Mouse (Mus musculus) adrenal gland, postnatal 4 days (tissue): ENCODE results near the gene Gm6880. TPM values are rescaled to one million over a fixed set of nuclear protein-coding genes. Genes with fewer than 3 reads are reported as not detected.
"Not testable (repeated sequence)": the region's sequence is repeated elsewhere in the genome, so short reads cannot be mapped to it uniquely, and the experiment has no call there.

Experiments used
- DNase-seq, 2 experiments: peaks; one replicate each; pipeline ENCODE4 v3.0.0; 2021 to 2022; ENCODE audit warnings: low spot score in 2 of 2, mixed read lengths in 2 of 2
- long read RNA-seq, 2 experiments: library from polyadenylated mRNA; stranded (forward); transcript quantifications; one replicate each; pipeline ENCODE4 v2.0.0; 2021
- total RNA-seq, 2 experiments: library from RNA; stranded (reverse); gene quantifications; 2 replicates each; pipeline ENCODE4 v1.2.3; 2021

Gm6880 gene
- not detected for total RNA-seq
- long read RNA-seq, experiment 1 = 0 reads
- long read RNA-seq, experiment 2 = 0 reads

DNA sequence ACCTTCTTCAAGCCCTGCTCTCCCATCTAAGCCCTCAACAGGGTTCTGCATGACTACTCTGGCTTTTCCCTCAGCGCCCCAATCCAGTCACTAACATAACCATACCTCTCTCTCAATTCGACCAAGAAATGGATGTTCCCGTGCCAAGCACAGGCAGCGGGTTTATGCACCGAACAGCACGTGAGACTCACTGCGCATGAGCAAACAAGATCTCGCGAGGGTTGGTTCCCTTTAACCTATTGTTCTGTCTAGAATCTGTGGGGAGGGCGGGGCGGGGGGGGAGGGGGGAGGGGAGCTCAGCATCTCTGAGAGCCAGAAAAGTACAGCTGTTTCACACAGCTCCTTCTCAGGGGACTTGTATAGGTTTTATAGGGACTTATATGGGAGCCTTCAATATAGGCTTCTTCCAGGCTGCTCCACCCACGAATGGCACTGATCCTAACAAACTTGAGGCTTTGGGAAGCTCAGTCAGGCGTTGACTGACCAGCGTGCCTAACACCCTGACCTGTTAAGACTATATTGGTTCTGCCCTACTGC is at the start of gene Gm6880:
Gene Gm6880, minus strand, starts transcription at position 51 of the 537 bp plus-strand sequence.
- not testable (repeated sequence) for DNase-seq

DNA sequence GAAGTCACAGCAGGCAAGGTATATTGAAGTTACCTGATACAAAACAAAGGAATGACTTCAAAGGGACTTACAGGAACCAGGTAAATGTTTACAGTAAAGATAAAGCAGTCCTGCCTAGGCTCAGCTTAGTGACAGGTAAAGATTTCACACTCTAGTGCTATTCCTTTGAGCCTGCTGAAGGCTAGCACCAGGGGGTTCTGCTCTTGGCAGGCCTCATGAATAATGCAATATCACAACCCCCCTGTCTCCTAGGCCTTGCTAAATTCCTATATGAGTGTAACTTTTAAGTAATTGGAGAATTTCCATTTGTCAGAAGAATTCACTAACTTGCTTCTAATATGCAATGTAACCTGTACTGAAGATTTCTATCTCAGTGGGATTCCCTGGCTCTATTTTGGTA is 36.3 kb upstream of the Gm6880 start:
- not testable (repeated sequence) for DNase-seq

DNA sequence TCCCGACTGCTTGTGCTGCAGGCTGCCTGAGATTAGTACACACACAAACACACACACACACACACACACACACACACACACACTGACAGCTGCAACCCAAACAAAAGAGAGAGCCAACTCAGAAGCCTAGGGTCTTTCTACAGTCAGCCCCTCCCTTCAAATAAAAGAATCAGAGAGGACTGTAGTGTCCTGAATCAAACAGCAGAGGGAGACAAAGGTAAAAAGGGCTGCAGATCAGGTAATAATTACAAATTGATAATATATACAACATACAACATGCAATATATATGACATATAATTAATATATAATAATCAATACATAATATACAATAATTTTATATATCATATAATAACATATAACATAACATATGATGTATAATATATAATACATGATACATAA is 15.9 kb upstream of the Gm6880 start:
- DNase-seq = no peak

DNA sequence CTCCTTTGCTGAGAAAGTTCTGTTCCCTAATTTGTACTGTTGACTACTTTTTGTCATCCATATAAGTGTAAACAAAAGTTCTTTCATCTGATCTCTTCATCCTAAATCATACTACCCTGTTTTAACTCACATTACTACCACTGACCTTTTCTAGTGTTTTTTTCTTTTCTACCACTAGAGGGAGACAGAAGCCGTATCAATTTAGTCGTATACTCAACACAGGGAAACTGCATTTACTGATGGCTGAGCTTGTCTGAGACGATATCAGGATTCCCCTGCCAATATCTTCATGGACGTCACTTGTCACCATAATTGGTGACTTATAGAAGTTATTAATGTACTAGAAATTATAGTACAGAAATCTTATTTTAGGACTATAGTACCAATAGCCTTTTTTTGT is 28.4 kb downstream of the Gm6880 start:
- no peak for DNase-seq

DNA sequence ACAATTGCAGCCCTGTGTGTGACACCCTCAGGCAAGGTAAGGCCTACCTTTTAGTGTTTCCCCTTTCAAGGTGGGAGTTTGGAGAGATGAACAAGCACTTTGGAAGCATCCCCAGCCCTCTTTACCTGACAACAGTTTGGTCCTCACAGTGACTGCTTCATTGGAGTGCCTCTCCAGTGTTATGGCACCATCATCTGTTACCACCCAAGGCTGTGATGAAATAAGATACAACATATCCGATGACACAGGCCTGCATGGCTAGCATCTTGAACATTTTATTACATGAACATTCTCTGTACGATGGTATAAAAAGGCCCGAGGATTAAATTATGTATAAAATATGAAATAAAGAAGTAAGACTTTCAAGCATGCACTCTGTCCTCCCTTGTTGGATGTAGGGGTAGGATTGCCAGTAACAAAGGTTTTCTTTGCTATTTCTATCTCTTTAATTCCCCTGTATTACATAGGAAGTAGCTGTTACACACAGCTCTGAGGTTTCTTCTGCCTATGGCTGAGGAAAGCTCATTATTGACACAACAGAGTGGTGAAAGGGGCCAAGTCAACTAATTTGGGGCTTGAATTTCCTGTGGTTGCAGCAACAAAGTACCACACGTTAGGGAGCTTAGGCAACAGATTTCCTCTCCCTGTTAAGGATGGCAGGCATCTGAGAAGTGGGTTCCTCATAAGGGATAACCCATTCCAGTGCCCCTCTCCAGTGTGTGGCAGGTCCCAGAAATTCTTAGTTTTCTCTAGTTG is 29.9 kb downstream of the Gm6880 start:
- DNase-seq = no peak

Other genes with a start within 250 kb of the Gm6880 start
- gene Flna, start 231.6 kb downstream of the Gm6880 start, total RNA-seq = 100 to 1,000 TPM; 207 to 261 TPM
- 10 to 100 TPM; 46.9 to 51.7 TPM for gene Emd, start 226.7 kb downstream of the Gm6880 start, total RNA-seq
- gene Rpl10, start 210.6 kb downstream of the Gm6880 start, total RNA-seq = 100 to 1,000 TPM; 472 to 522 TPM
- gene Taz, start 199.5 kb downstream of the Gm6880 start, total RNA-seq = 100 to 1,000 TPM in 1 of 2 experiments, 10 to 100 TPM in 1; 95.2 to 102 TPM
- 10 to 100 TPM; 13.5 to 16.4 TPM for gene Dnase1l1, start 199.1 kb downstream of the Gm6880 start, total RNA-seq
- gene Atp6ap1, start 184.3 kb downstream of the Gm6880 start, total RNA-seq = 100 to 1,000 TPM; 135 to 140 TPM
- 100 to 1,000 TPM; 153 to 190 TPM for gene Gdi1, start 176.4 kb downstream of the Gm6880 start, total RNA-seq
- 10 to 100 TPM; 49.7 to 55.5 TPM for gene Fam50a, start 168.4 kb downstream of the Gm6880 start, total RNA-seq
- gene Plxna3, start 152.3 kb downstream of the Gm6880 start, total RNA-seq = 10 to 100 TPM; 17.4 to 22.7 TPM
- gene Lage3, start 127.8 kb downstream of the Gm6880 start, total RNA-seq = 10 to 100 TPM; 64.0 to 74.8 TPM
- 10 to 100 TPM; 52.7 to 56.9 TPM for gene Ubl4a, start 108.2 kb downstream of the Gm6880 start, total RNA-seq
- gene Slc10a3, start 108.0 kb downstream of the Gm6880 start, total RNA-seq = 10 to 100 TPM; 13.7 to 17.5 TPM
- gene Fam3a, start 88.1 kb downstream of the Gm6880 start, total RNA-seq = 10 to 100 TPM; 26.0 to 32.0 TPM
- gene Ikbkg, start 88.1 kb downstream of the Gm6880 start, total RNA-seq = 10 to 100 TPM; 60.2 to 65.5 TPM
- gene G6pdx, start 52.2 kb downstream of the Gm6880 start, total RNA-seq = 10 to 100 TPM; 84.9 to 86.2 TPM
- not detected for gene Olfr1326-ps1, start 93.5 kb upstream of the Gm6880 start, total RNA-seq
- gene Olfr1325, start 111.3 kb upstream of the Gm6880 start, total RNA-seq = not detected
- gene Gm5640, start 164.2 kb upstream of the Gm6880 start, total RNA-seq = not detected